Mouse (Mus musculus): Measurements from ENCODE around the gene Birc2. TPM values are rescaled to one million over a fixed set of nuclear protein-coding genes. Genes with fewer than 3 reads are reported as not detected.
"Not testable (repeated sequence)": the region's sequence is repeated elsewhere in the genome, so short reads cannot be mapped to it uniquely, and the experiment has no call there.

Gene Birc2
- polyA plus RNA-seq, 1 experiment from 2014 or later: 42.8 TPM

GRCm38 (mm10) chr9:7867981-7868380 lies 31.1 kb upstream of the Birc2 start:
- Histone ChIP-seq H3K9me3 (no peaks in the 10 kb centered on the region), H3K27me3 (peaks cover 18% of the 10 kb centered on the region; the same call in 1 of the 2 replicates), H3K4me1 (peaks cover 7% of the 10 kb centered on the region), H3K4me2 (replicated peaks) (no peak overlapping the region), H3K9ac (replicated peaks) (no peak overlapping the region), H3K4me3 (no peak overlapping the region), H3K27ac (replicated peaks) (no peak overlapping the region), H3K36me3 (no peaks in the 10 kb centered on the region)
- WGBS: 83% methylated on average over 3 of the region's 3 CpGs
- no peak for ATAC-seq (ENCODE audit: low FRiP score, low read depth)

- H3K4me3 ChIP-seq; H3K4me2 ChIP-seq (replicated peaks); H3K36me3 ChIP-seq; H3K4me1 ChIP-seq; H3K9ac ChIP-seq (replicated peaks); H3K27ac ChIP-seq (replicated peaks); ATAC-seq (ENCODE audit: low FRiP score, low read depth); H3K9me3 ChIP-seq: not testable (repeated sequence)
- peaks cover 17% of the 10 kb centered on the region; the same call in 1 of the 2 replicates for H3K27me3 ChIP-seq
- 82% methylated on average over 2 of the region's 2 CpGs for WGBS
These were observed 30.1 kb upstream of the Birc2 start for GRCm38 (mm10) chr9:7866981-7867380.

DNA sequence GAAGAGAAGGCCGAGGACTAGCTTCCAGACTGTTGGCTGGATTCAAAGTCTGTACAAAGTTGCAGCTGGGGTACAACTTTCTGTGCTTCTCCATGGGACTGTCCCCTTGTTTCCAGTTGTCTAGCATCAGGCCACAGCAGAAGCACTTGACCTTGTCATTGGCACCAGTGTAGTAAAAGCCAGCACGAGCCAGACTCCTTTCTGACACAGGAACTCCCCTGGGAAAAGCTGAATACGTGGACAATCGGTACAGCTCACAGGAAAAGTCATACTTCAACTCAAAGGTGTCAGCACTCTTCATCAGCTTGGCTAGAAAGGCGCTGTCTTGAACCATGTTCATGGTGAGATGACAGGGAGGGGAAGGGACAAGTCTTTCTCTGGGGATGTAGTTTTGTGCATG lies 24.1 kb upstream of the Birc2 start:
- no peak for ATAC-seq (ENCODE audit: low FRiP score, low read depth)
- 86% methylated on average over 5 of the region's 5 CpGs for WGBS
- no peak overlapping the region for H3K4me3 ChIP-seq
- no peaks in the 10 kb centered on the region for H3K9me3 ChIP-seq
- H3K36me3 ChIP-seq: no peaks in the 10 kb centered on the region
- no peak overlapping the region for H3K27ac ChIP-seq (replicated peaks)
- no peaks in the 10 kb centered on the region for H3K27me3 ChIP-seq
- no peak overlapping the region for H3K4me2 ChIP-seq (replicated peaks)
- no peak overlapping the region for H3K9ac ChIP-seq (replicated peaks)
- no peaks in the 10 kb centered on the region for H3K4me1 ChIP-seq

DNA sequence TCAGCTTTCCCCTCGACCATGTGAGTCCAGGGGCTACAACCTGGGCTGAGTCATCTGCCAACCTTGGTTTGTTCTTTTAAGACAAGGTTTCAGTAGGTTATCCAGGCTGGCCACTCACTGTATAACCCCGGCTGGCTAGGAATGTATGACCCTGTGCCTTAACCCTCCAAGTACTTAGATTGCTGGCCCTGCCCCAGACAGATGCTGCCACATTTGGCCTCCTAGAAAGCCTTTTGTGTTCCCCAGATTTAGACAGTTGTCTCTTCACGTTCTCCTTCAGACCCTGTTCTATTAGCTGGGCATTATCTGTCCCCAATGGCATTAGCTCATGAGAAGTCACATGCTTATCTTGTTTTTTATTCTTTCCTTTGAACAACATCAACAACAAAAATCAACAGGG lies 19.0 kb upstream of the Birc2 start:
- Histone ChIP-seq H3K4me1 (no peaks in the 10 kb centered on the region), H3K27me3 (no peaks in the 10 kb centered on the region), H3K36me3 (no peaks in the 10 kb centered on the region), H3K4me2 (replicated peaks) (no peak overlapping the region), H3K4me3 (no peak overlapping the region), H3K9me3 (no peaks in the 10 kb centered on the region), H3K9ac (replicated peaks) (no peak overlapping the region), H3K27ac (replicated peaks) (no peak overlapping the region)
- WGBS: 63% methylated on average over 3 of the region's 3 CpGs
- ATAC-seq (ENCODE audit: low FRiP score, low read depth): no peak

DNA sequence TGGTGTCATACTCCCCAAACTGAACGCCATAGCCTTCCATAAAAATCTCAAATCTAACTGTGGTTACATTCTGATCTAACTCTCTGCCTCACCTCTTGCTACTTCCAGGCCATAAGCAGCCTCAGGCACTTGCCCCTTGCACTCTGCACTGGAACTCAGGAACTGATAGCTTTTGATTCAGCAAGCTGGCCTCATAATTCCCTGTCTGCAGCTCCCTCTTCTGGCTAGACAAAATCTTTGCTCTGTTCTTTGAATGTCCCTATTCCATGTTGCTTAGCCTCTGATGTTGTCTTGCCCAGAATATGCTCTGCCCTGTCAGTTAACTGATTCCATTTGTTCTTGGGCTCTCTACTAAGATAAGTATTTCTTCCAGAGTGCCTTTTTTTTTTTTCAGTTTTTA lies 18.5 kb upstream of the Birc2 start:
- Histone ChIP-seq H3K9ac (replicated peaks) (no peak overlapping the region), H3K27ac (replicated peaks) (no peak overlapping the region), H3K4me1 (no peaks in the 10 kb centered on the region), H3K36me3 (no peaks in the 10 kb centered on the region), H3K4me2 (replicated peaks) (no peak overlapping the region), H3K9me3 (no peaks in the 10 kb centered on the region), H3K4me3 (no peak overlapping the region), H3K27me3 (no peaks in the 10 kb centered on the region)
- 50% methylated on average over 1 of the region's 1 CpGs for WGBS
- ATAC-seq (ENCODE audit: low FRiP score, low read depth): 0 out of 2 replicates have a peak, but pooled peaks have one; percentile 42

DNA sequence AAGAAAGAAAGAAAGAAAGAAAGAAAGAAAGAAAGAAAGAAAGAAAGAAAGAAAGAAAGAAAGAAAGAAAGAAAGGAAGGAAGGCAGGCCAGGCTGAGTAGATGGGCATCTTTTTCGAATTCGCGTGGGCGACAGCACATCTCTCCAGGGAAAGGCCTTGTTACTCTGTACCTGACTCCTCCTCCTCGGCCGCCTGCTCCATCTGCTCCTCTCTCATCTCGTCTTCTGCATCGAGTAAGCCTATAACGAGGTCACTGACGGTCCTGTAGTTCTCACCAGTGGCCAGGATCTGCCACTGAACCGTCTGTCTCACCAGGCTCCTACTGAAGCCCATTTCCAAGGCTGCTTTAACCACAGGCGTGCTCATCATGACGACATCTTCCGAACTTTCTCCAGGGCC lies 17.3 kb upstream of the Birc2 start:
- H3K4me3 ChIP-seq; H3K27ac ChIP-seq (replicated peaks); H3K36me3 ChIP-seq; ATAC-seq (ENCODE audit: low FRiP score, low read depth); H3K27me3 ChIP-seq; H3K9ac ChIP-seq (replicated peaks); H3K4me2 ChIP-seq (replicated peaks); H3K9me3 ChIP-seq; H3K4me1 ChIP-seq: not testable (repeated sequence)
- 74% methylated on average over 14 of the region's 14 CpGs for WGBS

DNA sequence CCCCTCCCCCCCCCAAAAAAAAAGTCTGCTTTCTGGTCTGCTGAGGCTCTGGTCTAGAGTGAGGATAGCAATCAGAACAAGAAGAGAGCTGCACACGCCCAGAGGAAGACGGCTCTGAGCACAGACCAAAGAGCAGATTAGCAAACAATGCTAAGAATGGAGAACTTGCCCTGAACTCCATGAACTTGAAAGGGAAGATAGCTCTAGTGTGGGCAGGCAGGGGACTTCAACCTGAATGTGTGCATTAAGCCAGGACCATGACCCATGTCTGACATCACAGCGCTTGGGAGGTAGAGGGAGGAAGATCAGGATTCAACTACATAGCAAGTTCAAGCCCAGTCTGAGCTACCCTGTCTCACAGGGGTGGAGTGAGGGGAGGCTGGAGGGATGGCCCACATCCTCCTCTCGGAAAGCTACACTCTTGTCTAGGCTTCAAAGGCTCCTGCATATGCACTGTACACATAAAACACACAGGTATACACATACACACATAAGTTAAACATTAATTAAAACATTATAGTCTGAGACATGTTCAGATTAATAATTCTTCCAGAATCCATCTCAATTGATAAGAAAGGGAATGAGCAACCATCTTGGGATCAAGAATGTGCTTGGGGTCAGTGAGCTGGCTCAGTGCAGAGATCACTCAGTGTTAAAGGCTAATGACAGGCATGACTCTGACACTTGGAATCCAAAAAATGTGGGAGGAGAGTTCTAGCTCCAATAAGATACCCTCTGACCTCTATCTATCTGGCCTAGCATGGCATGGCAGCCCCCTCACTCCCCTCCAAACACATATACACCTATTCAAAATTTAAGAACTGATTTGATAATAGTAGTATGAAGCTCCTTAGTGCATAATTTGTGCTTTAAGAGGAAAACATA lies 15.7 kb upstream of the Birc2 start:
- H3K36me3 ChIP-seq: no peaks in the 10 kb centered on the region
- no peak overlapping the region for H3K27ac ChIP-seq (replicated peaks)
- no peak for ATAC-seq (ENCODE audit: low FRiP score, low read depth)
- H3K9ac ChIP-seq (replicated peaks): no peak overlapping the region
- no peak overlapping the region for H3K4me2 ChIP-seq (replicated peaks)
- no peaks in the 10 kb centered on the region for H3K27me3 ChIP-seq
- H3K4me1 ChIP-seq: no peaks in the 10 kb centered on the region
- no peaks in the 10 kb centered on the region for H3K9me3 ChIP-seq
- no peak overlapping the region for H3K4me3 ChIP-seq
- WGBS: 77% methylated on average over 4 of the region's 4 CpGs

DNA sequence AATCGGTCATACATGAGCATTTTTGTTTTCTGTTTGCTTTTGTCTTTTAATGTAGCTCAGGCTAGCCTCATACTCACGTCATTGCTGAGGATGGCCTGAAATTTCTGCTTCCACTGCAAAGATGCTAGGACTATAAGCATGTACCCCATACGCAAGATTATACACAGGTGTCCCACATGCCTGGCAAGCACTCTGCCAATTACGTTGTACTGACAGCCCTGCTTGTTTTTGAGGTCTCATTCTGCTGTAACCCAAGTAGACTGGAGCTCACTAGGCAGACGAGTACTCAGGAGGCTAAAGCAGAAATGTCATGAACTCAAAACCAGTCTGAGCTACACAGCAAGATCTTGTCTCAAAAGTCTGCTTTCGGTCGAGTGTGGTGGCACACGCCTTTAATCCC lies 15.0 kb upstream of the Birc2 start:
- 93% methylated on average over 8 of the region's 8 CpGs for WGBS
- no peaks in the 10 kb centered on the region for H3K4me1 ChIP-seq
- H3K4me3 ChIP-seq: no peak overlapping the region
- no peak overlapping the region for H3K27ac ChIP-seq (replicated peaks)
- no peaks in the 10 kb centered on the region for H3K36me3 ChIP-seq
- no peak overlapping the region for H3K4me2 ChIP-seq (replicated peaks)
- H3K9me3 ChIP-seq: no peaks in the 10 kb centered on the region
- ATAC-seq (ENCODE audit: low FRiP score, low read depth): no peak
- H3K9ac ChIP-seq (replicated peaks): no peak overlapping the region
- no peaks in the 10 kb centered on the region for H3K27me3 ChIP-seq

- 89% methylated on average over 18 of the region's 18 CpGs for WGBS
- H3K27ac ChIP-seq (replicated peaks): no peak overlapping the region
- H3K36me3 ChIP-seq: no peaks in the 10 kb centered on the region
- ATAC-seq (ENCODE audit: low FRiP score, low read depth): no peak
- no peaks in the 10 kb centered on the region for H3K4me1 ChIP-seq
- H3K9me3 ChIP-seq: no peaks in the 10 kb centered on the region
- no peaks in the 10 kb centered on the region for H3K27me3 ChIP-seq
- H3K4me2 ChIP-seq (replicated peaks): no peak overlapping the region
- H3K9ac ChIP-seq (replicated peaks): no peak overlapping the region
- H3K4me3 ChIP-seq: no peak overlapping the region
These were observed 11.3 kb upstream of the Birc2 start for GRCm38 (mm10) chr9:7848191-7848590.

- Histone ChIP-seq H3K4me2 (replicated peaks) (no peak overlapping the region), H3K4me3 (no peak overlapping the region), H3K4me1 (no peaks in the 10 kb centered on the region), H3K27me3 (no peaks in the 10 kb centered on the region), H3K9ac (replicated peaks) (no peak overlapping the region), H3K9me3 (no peaks in the 10 kb centered on the region), H3K27ac (replicated peaks) (no peak overlapping the region), H3K36me3 (no peaks in the 10 kb centered on the region)
- no peak for ATAC-seq (ENCODE audit: low FRiP score, low read depth)
- WGBS: 91% methylated on average over 1 of the region's 1 CpGs
These were observed 9.9 kb upstream of the Birc2 start for GRCm38 (mm10) chr9:7846667-7847199.

DNA sequence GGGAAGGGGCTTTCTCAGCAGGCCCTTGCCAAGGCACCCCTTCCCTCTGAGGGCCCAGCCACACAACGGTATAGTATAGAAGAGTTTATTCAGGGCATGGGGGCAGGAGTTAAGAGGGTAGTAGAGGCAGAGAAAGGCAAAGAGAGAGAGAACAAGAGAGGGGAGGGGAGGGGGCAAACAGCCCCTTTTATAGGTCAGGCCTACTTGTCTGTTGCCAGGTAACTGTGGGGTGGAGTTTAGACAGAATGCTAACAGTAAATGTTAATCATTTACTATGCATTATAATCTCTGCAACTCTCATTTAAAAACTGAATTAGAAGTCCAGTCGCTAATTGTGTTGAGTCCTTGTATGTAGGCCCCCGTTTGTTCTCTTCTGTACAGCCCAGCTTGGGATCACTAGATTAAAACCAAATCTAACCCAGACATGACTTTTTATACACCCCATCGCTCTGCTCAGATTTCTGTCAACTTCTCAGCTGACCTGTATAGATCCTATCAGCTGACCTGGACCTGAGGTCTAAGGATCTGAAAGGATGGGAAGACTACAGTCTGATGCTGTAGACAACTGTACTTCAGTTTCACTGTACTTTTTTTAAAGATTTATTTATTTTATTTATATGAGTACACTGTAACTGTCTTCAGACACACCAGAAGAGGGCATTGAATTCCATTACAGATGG lies 8.5 kb upstream of the Birc2 start:
- Histone ChIP-seq H3K27ac (replicated peaks) (no peak overlapping the region), H3K9ac (replicated peaks) (no peak overlapping the region), H3K4me1 (no peaks in the 10 kb centered on the region), H3K9me3 (no peaks in the 10 kb centered on the region), H3K27me3 (no peaks in the 10 kb centered on the region), H3K4me3 (no peak overlapping the region), H3K36me3 (no peaks in the 10 kb centered on the region), H3K4me2 (replicated peaks) (no peak overlapping the region)
- ATAC-seq (ENCODE audit: low FRiP score, low read depth): no peak
- WGBS: 71% methylated on average over 4 of the region's 4 CpGs

- H3K4me2 ChIP-seq (replicated peaks): no peak overlapping the region
- 75% methylated on average over 6 of the region's 6 CpGs for WGBS
- H3K9me3 ChIP-seq: no peaks in the 10 kb centered on the region
- H3K27me3 ChIP-seq: no peaks in the 10 kb centered on the region
- H3K36me3 ChIP-seq: no peaks in the 10 kb centered on the region
- no peak for ATAC-seq (ENCODE audit: low FRiP score, low read depth)
- 0 out of 2 replicates have a peak, but pooled peaks cover 4% of the 10 kb centered on the region for H3K4me1 ChIP-seq
- no peak overlapping the region for H3K4me3 ChIP-seq
- no peak overlapping the region for H3K9ac ChIP-seq (replicated peaks)
- H3K27ac ChIP-seq (replicated peaks): no peak overlapping the region
These were observed 4.4 kb upstream of the Birc2 start for GRCm38 (mm10) chr9:7841221-7841620.
